Mouse (Mus musculus): ENCODE data around the gene Slc52a3. TPM values are rescaled to one million over a fixed set of nuclear protein-coding genes. Genes with fewer than 3 reads are reported as not detected.
A peak's percentile ranks its signal among the peaks of the same experiment; 100 is the strongest.

Gene Slc52a3
- polyA plus RNA-seq, 1 experiment from 2014 or later: 1.7 TPM

DNA sequence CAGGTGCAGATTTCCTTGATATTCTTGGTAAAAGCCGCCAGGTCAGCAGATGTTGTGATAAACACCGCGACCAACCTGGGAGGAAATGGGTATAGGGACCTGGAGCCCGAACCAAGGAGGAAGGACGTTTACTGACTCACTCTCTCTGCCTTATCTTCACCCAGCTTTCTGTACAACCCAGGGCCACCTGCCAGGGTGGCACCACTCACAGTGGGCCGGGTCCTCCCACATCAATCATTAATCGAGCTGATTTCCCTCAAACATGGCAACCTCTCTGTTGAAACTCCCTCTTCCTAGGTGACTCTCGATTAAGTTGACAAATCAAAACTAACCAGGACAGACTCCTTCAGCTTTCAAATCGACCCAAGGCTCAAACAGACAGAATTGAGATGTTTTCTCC is 13.9 kb downstream of the Slc52a3 start:
- Histone ChIP-seq H3K4me2 (no peak overlapping the region), H3K9ac (no peak overlapping the region), H3K27ac (replicated peaks) (no peak overlapping the region), H3K36me3 (no peaks in the 10 kb centered on the region), H3K4me1 (replicated peaks) (no peaks in the 10 kb centered on the region), H3K4me3 (no peak overlapping the region), H3K27me3 (no peaks in the 10 kb centered on the region), H3K9me3 (no peaks in the 10 kb centered on the region)
- ATAC-seq (ENCODE audit: low FRiP score, low read depth): no peak
- 81% methylated on average over 9 of the region's 9 CpGs for WGBS

- ATAC-seq (ENCODE audit: low FRiP score, low read depth): no peak
- no peaks in the 10 kb centered on the region for H3K27me3 ChIP-seq
- H3K36me3 ChIP-seq: no peaks in the 10 kb centered on the region
- no peaks in the 10 kb centered on the region for H3K9me3 ChIP-seq
- no peaks in the 10 kb centered on the region for H3K4me1 ChIP-seq (replicated peaks)
- no peak overlapping the region for H3K4me3 ChIP-seq
- H3K27ac ChIP-seq (replicated peaks): no peak overlapping the region
- no peak overlapping the region for H3K4me2 ChIP-seq
- WGBS: 88% methylated on average over 7 of the region's 7 CpGs
- no peak overlapping the region for H3K9ac ChIP-seq
These were observed 14.3 kb downstream of the Slc52a3 start for GRCm38 (mm10) chr2:152010661-152011060.

GRCm38 (mm10) chr2:152011724-152012123 is 15.4 kb downstream of the Slc52a3 start:
- Histone ChIP-seq H3K27ac (replicated peaks) (0 out of 2 replicates have a peak overlapping the region, but pooled peaks have one; percentile 30), H3K36me3 (no peaks in the 10 kb centered on the region)
- 37% methylated on average over 2 of the region's 2 CpGs for WGBS

DNA sequence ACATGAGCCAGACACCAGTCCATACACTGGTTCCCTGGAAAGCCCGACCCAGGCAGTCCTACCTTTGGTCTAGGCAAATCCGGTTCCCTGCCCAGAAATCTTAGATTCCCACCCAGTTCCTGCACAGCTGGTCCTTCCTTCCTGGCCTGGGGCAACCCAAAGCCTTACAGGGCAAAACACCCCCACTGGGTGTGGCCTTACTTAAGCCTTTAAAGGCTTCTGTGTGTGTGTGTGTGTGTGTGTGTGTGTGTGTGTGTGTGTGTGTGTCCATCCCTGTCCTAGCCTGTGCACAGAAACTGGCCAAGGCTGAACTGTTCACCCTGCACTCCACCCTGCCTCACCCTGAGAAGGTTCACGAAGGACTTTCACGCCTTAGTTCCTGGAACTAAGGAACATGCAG is 15.9 kb downstream of the Slc52a3 start:
- Histone ChIP-seq H3K27ac (replicated peaks) (0 out of 2 replicates have a peak overlapping the region, but pooled peaks have one; percentile 30), H3K4me1 (replicated peaks) (0 out of 2 replicates have a peak, but pooled peaks cover 3% of the 10 kb centered on the region), H3K9ac (no peak overlapping the region), H3K27me3 (no peaks in the 10 kb centered on the region), H3K4me2 (no peak overlapping the region), H3K9me3 (no peaks in the 10 kb centered on the region), H3K36me3 (no peaks in the 10 kb centered on the region), H3K4me3 (no peak overlapping the region)
- WGBS: 81% methylated on average over 4 of the region's 4 CpGs
- peak; percentile 33; the same call in 1 of the 2 replicates for ATAC-seq (ENCODE audit: low FRiP score, low read depth)

More at GRCm38 (mm10) chr2:152011724-152012123, 15.4 kb downstream of the Slc52a3 start:
- no peaks in the 10 kb centered on the region for H3K27me3 ChIP-seq
- H3K9me3 ChIP-seq: no peaks in the 10 kb centered on the region
- no peak overlapping the region for H3K4me3 ChIP-seq
- peak; percentile 39; the same call in 1 of the 2 replicates for ATAC-seq (ENCODE audit: low FRiP score, low read depth)
- no peak overlapping the region for H3K4me2 ChIP-seq
- no peak overlapping the region for H3K9ac ChIP-seq
- H3K4me1 ChIP-seq (replicated peaks): 0 out of 2 replicates have a peak, but pooled peaks cover 3% of the 10 kb centered on the region

GRCm38 (mm10) chr2:152012701-152013100 is 16.4 kb downstream of the Slc52a3 start:
- no peaks in the 10 kb centered on the region for H3K27me3 ChIP-seq
- H3K9me3 ChIP-seq: no peaks in the 10 kb centered on the region
- no peaks in the 10 kb centered on the region for H3K36me3 ChIP-seq
- H3K9ac ChIP-seq: no peak overlapping the region
- ATAC-seq (ENCODE audit: low FRiP score, low read depth): no peak
- H3K4me1 ChIP-seq (replicated peaks): 0 out of 2 replicates have a peak, but pooled peaks cover 3% of the 10 kb centered on the region
- no peak overlapping the region for H3K4me2 ChIP-seq
- WGBS: 78% methylated on average over 2 of the region's 2 CpGs
- H3K4me3 ChIP-seq: no peak overlapping the region
- H3K27ac ChIP-seq (replicated peaks): no peak overlapping the region

DNA sequence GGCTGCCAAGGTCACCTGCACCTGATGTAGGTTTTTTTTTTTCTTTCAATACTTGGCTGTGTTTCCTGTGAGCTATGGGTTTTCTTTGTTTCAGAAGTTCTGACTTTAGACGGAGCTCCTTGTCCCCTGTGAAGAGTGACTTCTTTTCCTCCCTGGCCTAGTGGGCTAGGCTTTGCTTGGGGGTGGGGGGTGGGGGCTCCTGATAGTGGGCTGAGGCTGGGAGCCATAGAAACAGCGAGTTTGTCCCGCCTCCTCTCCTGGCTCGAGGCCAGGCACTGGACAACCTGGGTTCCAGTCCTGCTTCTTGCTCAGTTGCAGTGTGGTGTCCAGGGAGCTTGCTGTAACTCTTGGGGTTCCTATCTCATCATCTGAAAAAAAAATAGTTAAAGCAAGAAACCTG is 19.7 kb downstream of the Slc52a3 start:
- H3K36me3 ChIP-seq: no peaks in the 10 kb centered on the region
- H3K4me2 ChIP-seq: no peak overlapping the region
- no peak overlapping the region for H3K27ac ChIP-seq (replicated peaks)
- no peak for ATAC-seq (ENCODE audit: low FRiP score, low read depth)
- H3K4me1 ChIP-seq (replicated peaks): 0 out of 2 replicates have a peak, but pooled peaks cover 3% of the 10 kb centered on the region
- H3K4me3 ChIP-seq: no peak overlapping the region
- no peaks in the 10 kb centered on the region for H3K9me3 ChIP-seq
- no peaks in the 10 kb centered on the region for H3K27me3 ChIP-seq
- 26% methylated on average over 4 of the region's 4 CpGs for WGBS
- H3K9ac ChIP-seq: no peak overlapping the region

- Histone ChIP-seq H3K4me1 (replicated peaks) (0 out of 2 replicates have a peak, but pooled peaks cover 3% of the 10 kb centered on the region), H3K4me2 (no peak overlapping the region), H3K36me3 (no peaks in the 10 kb centered on the region), H3K9ac (no peak overlapping the region), H3K4me3 (no peak overlapping the region), H3K27ac (replicated peaks) (no peak overlapping the region), H3K27me3 (no peaks in the 10 kb centered on the region), H3K9me3 (no peaks in the 10 kb centered on the region)
- 46% methylated on average over 9 of the region's 9 CpGs for WGBS
- no peak for ATAC-seq (ENCODE audit: low FRiP score, low read depth)
These were observed 20.4 kb downstream of the Slc52a3 start for GRCm38 (mm10) chr2:152016666-152017065.

GRCm38 (mm10) chr2:152020255-152020654 is 23.9 kb downstream of the Slc52a3 start:
- no peaks in the 10 kb centered on the region for H3K36me3 ChIP-seq
- H3K4me2 ChIP-seq: no peak overlapping the region
- H3K9me3 ChIP-seq: no peaks in the 10 kb centered on the region
- H3K27me3 ChIP-seq: no peaks in the 10 kb centered on the region
- peak; percentile 49 for ATAC-seq (ENCODE audit: low FRiP score, low read depth)
- no peak overlapping the region for H3K27ac ChIP-seq (replicated peaks)
- 20% methylated on average over 6 of the region's 6 CpGs for WGBS
- no peak overlapping the region for H3K4me3 ChIP-seq
- H3K9ac ChIP-seq: no peak overlapping the region
- H3K4me1 ChIP-seq (replicated peaks): peaks cover 8% of the 10 kb centered on the region

GRCm38 (mm10) chr2:152022022-152022421 is 25.7 kb downstream of the Slc52a3 start:
- ATAC-seq (ENCODE audit: low FRiP score, low read depth): no peak
- Histone ChIP-seq H3K27me3 (no peaks in the 10 kb centered on the region), H3K9me3 (no peaks in the 10 kb centered on the region)

DNA sequence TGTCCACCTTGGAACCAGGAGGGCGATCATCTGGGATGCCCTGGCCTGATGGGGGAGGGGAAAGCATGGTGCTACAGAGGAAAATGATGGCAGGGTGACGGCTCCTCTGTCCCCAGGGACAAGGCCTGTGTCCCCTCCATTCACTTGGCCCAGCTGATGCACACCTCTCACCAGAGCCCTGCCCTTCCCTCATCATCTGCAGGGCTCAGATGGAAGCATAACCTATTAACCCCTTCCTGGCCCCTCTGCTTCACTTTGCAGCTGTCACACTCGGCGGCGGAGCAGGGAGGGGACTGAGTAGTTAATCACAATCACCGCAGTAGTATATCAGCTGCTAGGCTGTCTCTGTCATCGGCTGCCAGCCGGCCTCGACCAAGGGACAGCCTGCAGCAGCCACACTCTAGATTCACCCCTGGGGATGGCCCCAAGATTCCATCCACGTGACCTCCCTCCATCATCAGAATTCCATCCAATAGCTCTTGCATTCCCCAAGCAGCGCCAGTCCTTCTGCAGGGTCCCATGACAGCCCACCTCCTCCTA is 28.6 kb downstream of the Slc52a3 start:
- no peak for ATAC-seq (ENCODE audit: low FRiP score, low read depth)

More at GRCm38 (mm10) chr2:152022022-152022421, 25.7 kb downstream of the Slc52a3 start:
- peaks cover 6% of the 10 kb centered on the region for H3K4me1 ChIP-seq (replicated peaks)
- H3K9ac ChIP-seq: no peak overlapping the region
- H3K4me3 ChIP-seq: no peak overlapping the region
- no peak overlapping the region for H3K27ac ChIP-seq (replicated peaks)
- H3K36me3 ChIP-seq: no peaks in the 10 kb centered on the region
- no peak overlapping the region for H3K4me2 ChIP-seq

GRCm38 (mm10) chr2:152029252-152030082 is 33.2 kb downstream of the Slc52a3 start:
- ATAC-seq (ENCODE audit: low FRiP score, low read depth): peak; percentile 92
- H3K9ac ChIP-seq: peak overlapping the region; percentile 60
- H3K9me3 ChIP-seq: no peaks in the 10 kb centered on the region
- no peaks in the 10 kb centered on the region for H3K27me3 ChIP-seq
- WGBS: under 1% methylated on average over 54 of the region's 54 CpGs
- peaks cover 14% of the 10 kb centered on the region for H3K4me1 ChIP-seq (replicated peaks)
- H3K4me3 ChIP-seq: peak overlapping the region; percentile 62
- peak overlapping the region; percentile 91 for H3K4me2 ChIP-seq
- H3K27ac ChIP-seq (replicated peaks): peak overlapping the region; percentile 68
- no peaks in the 10 kb centered on the region for H3K36me3 ChIP-seq

More for the DNA sequence above, 28.6 kb downstream of the Slc52a3 start:
- Histone ChIP-seq H3K27ac (replicated peaks) (no peak overlapping the region), H3K4me1 (replicated peaks) (peaks cover 13% of the 10 kb centered on the region), H3K9ac (no peak overlapping the region), H3K4me3 (no peak overlapping the region), H3K36me3 (no peaks in the 10 kb centered on the region), H3K27me3 (no peaks in the 10 kb centered on the region), H3K4me2 (peak overlapping the region; percentile 14; the same call in 1 of the 2 replicates), H3K9me3 (no peaks in the 10 kb centered on the region)
- 30% methylated on average over 11 of the region's 11 CpGs for WGBS

DNA sequence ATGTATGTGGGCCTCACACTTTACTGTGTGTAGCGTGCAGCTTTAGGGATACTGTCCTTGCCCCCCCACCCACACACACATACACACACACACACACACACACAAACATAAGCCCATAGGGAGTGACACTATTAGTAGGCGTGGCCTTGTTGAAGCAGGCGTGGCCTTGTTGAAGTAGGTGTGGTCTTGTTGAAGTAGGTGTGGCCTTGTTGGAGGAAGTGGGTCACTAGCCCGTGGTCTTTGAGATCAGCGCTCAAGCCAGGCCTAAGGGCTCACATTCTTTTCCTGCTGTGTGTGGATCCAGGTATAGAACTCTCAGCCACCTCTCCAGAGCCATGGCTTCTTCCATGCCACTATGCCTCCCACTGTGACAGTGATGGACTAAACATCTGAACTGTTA is 34.7 kb downstream of the Slc52a3 start:
- 87% methylated on average over 5 of the region's 5 CpGs for WGBS

More for the DNA sequence above, 34.7 kb downstream of the Slc52a3 start:
- no peak overlapping the region for H3K9ac ChIP-seq
- no peak overlapping the region for H3K27ac ChIP-seq (replicated peaks)
- no peaks in the 10 kb centered on the region for H3K27me3 ChIP-seq
- no peak overlapping the region for H3K4me3 ChIP-seq
- H3K36me3 ChIP-seq: no peaks in the 10 kb centered on the region
- H3K9me3 ChIP-seq: no peaks in the 10 kb centered on the region
- H3K4me2 ChIP-seq: no peak overlapping the region
- ATAC-seq (ENCODE audit: low FRiP score, low read depth): no peak
- H3K4me1 ChIP-seq (replicated peaks): 0 out of 2 replicates have a peak, but pooled peaks cover 8% of the 10 kb centered on the region
